Mouse (Mus musculus) cortical plate, adult 2 months (tissue): ENCODE results near the gene Sipa1.

ENCODE experiments used
- CTCF ChIP-seq: fragments of 200-500 bp; IDR thresholded peaks from 2 replicates; pipeline ENCODE4 v1.5.1; 2011; ENCODE audit warnings: mild to moderate bottlenecking, control low read depth, low read length; ENCODE audit not compliant: insufficient read depth; ENCODE audit errors: extremely low read depth
- POLR2A ChIP-seq: fragments of 200-500 bp; IDR thresholded peaks from 2 replicates; pipeline ENCODE4 v1.6.1; 2011; ENCODE audit warnings: mild to moderate bottlenecking, low read length, control low read depth; ENCODE audit not compliant: insufficient read depth; ENCODE audit errors: extremely low read depth

DNA sequence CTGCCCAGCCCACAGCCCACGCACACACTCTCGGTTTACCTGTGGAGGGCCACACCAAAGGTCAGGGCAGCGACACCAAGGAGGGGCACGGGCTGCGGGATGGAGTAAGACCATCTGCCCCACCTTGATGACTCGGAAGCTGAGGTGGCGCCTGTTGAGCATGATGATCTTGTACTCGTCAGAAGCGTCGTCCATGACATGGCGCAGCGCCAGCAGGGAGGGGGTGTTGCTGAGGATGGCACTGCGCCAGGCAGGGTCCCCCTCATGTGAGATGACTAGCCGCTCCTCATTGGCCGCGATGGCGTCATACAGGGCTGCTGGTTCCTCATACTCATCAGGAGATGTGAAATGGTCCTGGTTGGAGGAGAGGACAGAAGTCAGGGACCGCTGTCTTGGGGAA, 2.9 kb upstream of the Sipa1 start:
- no peak for TF ChIP-seq POLR2A
- TF ChIP-seq CTCF, result no peak
